Mouse (Mus musculus) liver, embryonic 16.5 days (tissue): ENCODE measurements around the gene Pex10. TPM values are rescaled to one million over a fixed set of nuclear protein-coding genes. Genes with fewer than 3 reads are reported as not detected.
"Not testable (repeated sequence)": the region's sequence is repeated elsewhere in the genome, so short reads cannot be mapped to it uniquely, and the experiment has no call there.

Experiments used
- ATAC-seq: fragments of 200-750 bp; cut with Nextera tagmentation; 2 replicates; pipeline ENCODE4 v1.8.0; 2017; ENCODE audit warnings: low read depth, mild to moderate bottlenecking, moderate number of reproducible peaks, moderate library complexity
- H3K27ac ChIP-seq: fragments of 300-500 bp; sonication (generic); 2 replicates; pipeline ENCODE4 v1.5.1; 2014; ENCODE audit warnings: mild to moderate bottlenecking, low read length
- H3K27me3 ChIP-seq: fragments of 300-500 bp; sonication (generic); 2 replicates; pipeline ENCODE4 v1.6.1; 2014; ENCODE audit warnings: low read depth, low read length, mixed read lengths; ENCODE audit not compliant: control insufficient read depth, insufficient read depth
- H3K36me3 ChIP-seq: fragments of 300-500 bp; sonication (generic); 2 replicates; pipeline ENCODE4 v1.6.1; 2014; ENCODE audit warnings: mild to moderate bottlenecking; ENCODE audit not compliant: control insufficient read depth, insufficient read depth
- H3K4me1 ChIP-seq: fragments of 300-500 bp; sonication (generic); 2 replicates; pipeline ENCODE4 v1.6.1; 2014; ENCODE audit warnings: low read depth, low read length, mixed read lengths; ENCODE audit not compliant: control insufficient read depth
- H3K4me2 ChIP-seq: fragments of 300-500 bp; sonication (generic); 2 replicates; pipeline ENCODE4 v1.6.1; 2014; ENCODE audit warnings: low read depth, low read length, mixed read lengths
- H3K4me3 ChIP-seq: fragments of 300-500 bp; sonication (generic); 2 replicates; pipeline ENCODE4 v1.5.1; 2014; ENCODE audit warnings: low read depth, mild to moderate bottlenecking, low read length
- H3K9ac ChIP-seq: fragments of 300-500 bp; sonication (generic); 2 replicates; pipeline ENCODE4 v1.6.1; 2014; ENCODE audit warnings: low read depth, low read length
- H3K9me3 ChIP-seq: fragments of 300-500 bp; sonication (generic); replicated peaks from 2 replicates; pipeline ENCODE4 v1.6.1; 2016; ENCODE audit warnings: low read length; ENCODE audit not compliant: control insufficient read depth
- WGBS: fragments of 180-500 bp; shearing (Covaris S2); extraction: QIAGEN DNeasy Blood & Tissue Kit; methylation state at CpG from one replicate; pipeline ENCODE4 v1.1.7; 2014; ENCODE audit not compliant: insufficient replicate concordance; 5-methylcytosine and 5-hydroxymethylcytosine counted together
- polyA plus RNA-seq: library from polyadenylated mRNA; unstranded; fragments of >200 nt; fragmentation: Nextera tagmentation; extraction: Ambion mirVana; gene quantifications from 2 replicates; pipeline ENCODE4 v1.2.1, GENCODE M21; 2015

Pex10 gene
- polyA plus RNA-seq, 1 experiment from 2014 or later: 8.9 TPM

GRCm38 (mm10) chr4:155070921-155071320 lies 4.1 kb downstream of the Pex10 start:
- H3K4me3 ChIP-seq: no peak overlapping the region
- peaks cover 18% of the 10 kb centered on the region for H3K4me1 ChIP-seq
- H3K36me3 ChIP-seq: peaks cover 62% of the 10 kb centered on the region
- no peak overlapping the region for H3K9ac ChIP-seq
- H3K4me2 ChIP-seq: no peak overlapping the region
- no peaks in the 10 kb centered on the region for H3K27me3 ChIP-seq
- 82% methylated on average over 5 of the region's 5 CpGs for WGBS
- H3K27ac ChIP-seq: no peak overlapping the region
- no peak for ATAC-seq
- no peaks in the 10 kb centered on the region for H3K9me3 ChIP-seq

DNA sequence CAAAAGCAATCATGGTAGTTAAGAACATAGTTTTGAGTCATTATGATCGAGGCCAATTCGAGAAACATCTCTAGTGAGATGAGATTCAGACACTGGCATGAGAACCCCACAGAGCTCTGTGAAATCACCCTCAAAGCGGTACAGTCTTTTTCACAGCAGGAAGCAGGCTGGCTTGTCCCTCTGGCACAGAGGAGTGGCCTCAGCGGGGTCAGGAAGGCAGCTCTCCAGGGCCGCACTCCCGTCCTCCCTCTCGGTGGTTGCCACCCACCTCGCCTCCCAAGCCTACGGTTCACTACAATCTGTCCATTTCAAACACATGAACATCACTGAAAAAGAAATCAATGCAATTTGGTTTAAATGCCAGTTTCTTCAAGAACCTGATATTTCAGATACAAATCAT lies 7.6 kb downstream of the Pex10 start:
- no peak overlapping the region for H3K4me2 ChIP-seq
- H3K27ac ChIP-seq: no peak overlapping the region
- ATAC-seq: no peak
- no peaks in the 10 kb centered on the region for H3K9me3 ChIP-seq
- H3K36me3 ChIP-seq: peaks cover 71% of the 10 kb centered on the region
- H3K4me3 ChIP-seq: no peak overlapping the region
- 79% methylated on average over 9 of the region's 9 CpGs for WGBS
- no peaks in the 10 kb centered on the region; the same call in 1 of the 2 replicates for H3K4me1 ChIP-seq
- no peak overlapping the region for H3K9ac ChIP-seq
- no peaks in the 10 kb centered on the region for H3K27me3 ChIP-seq

- ATAC-seq: no peak
- Histone ChIP-seq H3K36me3 (peaks cover 69% of the 10 kb centered on the region), H3K9me3 (no peaks in the 10 kb centered on the region), H3K9ac (no peak overlapping the region), H3K27ac (no peak overlapping the region), H3K27me3 (no peaks in the 10 kb centered on the region), H3K4me2 (no peak overlapping the region), H3K4me3 (no peak overlapping the region), H3K4me1 (no peaks in the 10 kb centered on the region; the same call in 1 of the 2 replicates)
- WGBS: 90% methylated on average over 9 of the region's 9 CpGs
Observed at GRCm38 (mm10) chr4:155075137-155075536, 8.3 kb downstream of the Pex10 start.

DNA sequence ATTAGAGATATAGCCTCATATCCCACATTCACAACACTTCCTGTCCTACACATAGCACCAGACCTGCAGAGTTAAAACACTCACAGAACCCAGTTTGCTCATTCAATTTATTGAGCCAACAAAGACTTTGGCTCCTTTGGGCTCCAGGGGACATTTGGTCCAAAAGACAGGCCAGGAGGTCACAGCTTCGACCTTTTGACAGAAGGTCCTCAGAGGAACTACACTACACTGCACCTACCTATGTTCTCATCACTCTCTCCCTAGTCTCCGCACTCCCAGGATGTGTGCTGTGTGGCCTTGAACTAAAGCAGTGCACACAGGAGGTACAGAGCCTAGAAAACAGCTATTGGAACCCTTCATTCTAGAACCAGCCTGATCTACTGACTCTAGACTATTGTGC lies 9.0 kb downstream of the Pex10 start:
- Histone ChIP-seq H3K27me3 (no peaks in the 10 kb centered on the region), H3K27ac (no peak overlapping the region), H3K4me2 (no peak overlapping the region), H3K4me1 (no peaks in the 10 kb centered on the region; the same call in 1 of the 2 replicates), H3K4me3 (no peak overlapping the region), H3K9me3 (no peaks in the 10 kb centered on the region), H3K9ac (no peak overlapping the region), H3K36me3 (peaks cover 68% of the 10 kb centered on the region)
- peak; percentile 69 for ATAC-seq
- WGBS: 74% methylated on average over 2 of the region's 2 CpGs

DNA sequence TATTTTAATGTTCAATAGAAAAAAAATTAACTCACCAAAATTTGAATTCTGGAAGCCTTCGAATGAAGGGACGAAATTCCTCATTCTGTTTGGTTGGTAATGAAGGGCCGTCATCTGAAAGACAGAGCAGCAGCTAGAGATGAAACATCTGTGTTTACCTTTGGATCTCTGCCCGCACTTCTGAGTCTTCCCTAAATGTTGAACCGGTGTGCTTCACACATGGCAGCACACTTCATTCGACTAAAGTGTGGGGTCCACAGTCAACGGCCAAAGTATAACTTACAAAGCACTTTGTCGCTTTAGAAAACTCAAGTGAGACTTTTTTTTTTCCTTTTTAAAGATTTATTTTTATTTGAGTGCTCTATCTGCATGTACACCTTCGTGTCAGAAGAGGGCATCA lies 9.9 kb downstream of the Pex10 start:
- Histone ChIP-seq H3K27me3 (no peaks in the 10 kb centered on the region), H3K9ac (no peak overlapping the region), H3K4me1 (no peaks in the 10 kb centered on the region; the same call in 1 of the 2 replicates), H3K4me2 (no peak overlapping the region), H3K9me3 (no peaks in the 10 kb centered on the region), H3K27ac (no peak overlapping the region), H3K4me3 (no peak overlapping the region), H3K36me3 (peaks cover 66% of the 10 kb centered on the region)
- WGBS: 80% methylated on average over 9 of the region's 9 CpGs
- ATAC-seq: no peak

DNA sequence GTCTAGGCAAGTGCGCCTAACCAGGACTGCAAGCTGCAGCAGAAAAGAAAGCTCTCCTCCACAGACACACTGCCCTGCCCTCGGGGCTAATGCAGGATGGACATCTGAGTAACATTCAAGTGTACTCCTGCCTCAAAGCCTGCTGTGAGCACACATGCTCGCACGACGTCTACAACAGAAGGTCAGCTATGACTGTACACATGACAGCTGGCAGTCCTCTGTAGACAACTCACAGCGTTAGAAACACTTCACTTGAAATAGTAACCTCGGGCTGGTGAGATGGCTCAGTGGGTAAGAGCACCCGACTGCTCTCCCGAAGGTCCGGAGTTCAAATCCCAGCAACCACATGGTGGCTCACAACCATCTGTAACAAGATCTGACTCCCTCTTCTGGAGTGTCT lies 12.0 kb downstream of the Pex10 start:
- 84% methylated on average over 10 of the region's 10 CpGs for WGBS
- H3K9me3 ChIP-seq: not testable (repeated sequence)
- H3K36me3 ChIP-seq: peaks cover 50% of the 10 kb centered on the region

GRCm38 (mm10) chr4:155079666-155080065 lies 12.8 kb downstream of the Pex10 start:
- no peak overlapping the region for H3K4me3 ChIP-seq
- no peak overlapping the region for H3K9ac ChIP-seq
- WGBS: 83% methylated on average over 6 of the region's 6 CpGs
- H3K4me2 ChIP-seq: no peak overlapping the region
- no peaks in the 10 kb centered on the region for H3K27me3 ChIP-seq
- no peak overlapping the region for H3K27ac ChIP-seq
- H3K4me1 ChIP-seq: peaks cover 16% of the 10 kb centered on the region
- no peak for ATAC-seq
- no peaks in the 10 kb centered on the region for H3K9me3 ChIP-seq
- peaks cover 47% of the 10 kb centered on the region for H3K36me3 ChIP-seq

More for the DNA sequence above, 12.0 kb downstream of the Pex10 start:
- H3K4me2 ChIP-seq, H3K27ac ChIP-seq, ATAC-seq, H3K9ac ChIP-seq, H3K27me3 ChIP-seq, H3K4me3 ChIP-seq, H3K4me1 ChIP-seq: not testable (repeated sequence)

DNA sequence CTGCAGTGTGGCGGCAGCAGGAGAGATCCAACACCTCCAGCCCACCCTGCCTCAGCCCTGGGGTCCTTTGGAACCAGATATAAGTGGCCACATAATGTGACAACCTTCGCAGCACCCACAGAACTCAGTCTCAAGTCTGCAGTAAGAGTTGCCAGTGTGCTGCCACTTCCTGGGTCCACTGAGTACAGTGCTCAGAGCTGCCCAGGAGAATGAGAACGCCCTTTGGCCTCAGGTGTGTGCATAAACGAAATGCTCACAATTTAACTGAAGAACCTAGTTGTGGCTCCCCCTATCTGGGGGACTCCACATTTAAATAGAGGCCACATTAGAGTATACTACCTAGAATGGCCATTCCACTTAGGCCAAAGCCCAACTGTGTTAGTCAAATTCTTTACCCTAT lies 16.7 kb downstream of the Pex10 start:
- Histone ChIP-seq H3K9me3 (no peaks in the 10 kb centered on the region), H3K9ac (no peak overlapping the region), H3K4me2 (peak overlapping the region; percentile 18; the same call in 1 of the 2 replicates), H3K4me1 (peaks cover 33% of the 10 kb centered on the region), H3K36me3 (peaks cover 21% of the 10 kb centered on the region), H3K27me3 (no peaks in the 10 kb centered on the region), H3K4me3 (no peak overlapping the region), H3K27ac (no peak overlapping the region)
- 79% methylated on average over 4 of the region's 4 CpGs for WGBS
- no peak for ATAC-seq

DNA sequence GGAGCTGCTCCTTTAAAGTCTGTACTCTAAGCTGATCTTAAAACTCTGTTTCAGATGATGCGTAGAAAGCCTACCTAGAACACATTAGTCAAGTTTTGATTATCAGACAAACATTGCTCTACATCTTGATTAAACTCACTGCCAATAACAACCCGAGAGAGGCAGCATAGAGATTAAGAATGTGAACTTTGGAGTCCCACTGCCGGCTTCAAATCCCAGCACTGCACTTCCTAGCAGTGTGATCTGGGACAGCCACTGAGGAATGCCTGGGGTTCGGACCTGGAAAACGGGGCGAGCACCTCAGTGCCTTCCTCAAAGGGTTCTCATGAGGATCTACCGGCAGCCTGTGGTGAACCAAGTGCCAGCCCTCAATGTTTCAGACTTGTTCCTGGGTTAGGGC lies 17.5 kb downstream of the Pex10 start:
- Histone ChIP-seq H3K4me1 (peaks cover 33% of the 10 kb centered on the region), H3K27me3 (no peaks in the 10 kb centered on the region), H3K4me2 (peak overlapping the region; percentile 95), H3K9me3 (no peaks in the 10 kb centered on the region), H3K36me3 (peaks cover 17% of the 10 kb centered on the region), H3K4me3 (peak overlapping the region; percentile 95), H3K9ac (no peak overlapping the region; the same call in 1 of the 2 replicates), H3K27ac (peak overlapping the region; percentile 37)
- no peak for ATAC-seq
- WGBS: 60% methylated on average over 7 of the region's 7 CpGs
